Mouse (Mus musculus) left cerebral cortex, postnatal 14 days (tissue): ENCODE measurements around the gene Cbx5. TPM values are rescaled to one million over a fixed set of nuclear protein-coding genes. Genes with fewer than 3 reads are reported as not detected.
A peak's percentile ranks its signal among the peaks of the same experiment; 100 is the strongest.

Experiments used
- DNase-seq, 2 experiments: peaks; one replicate each; pipeline ENCODE4 v3.0.0; 2021 to 2022; ENCODE audit warnings: low spot score in 2 of 2, mixed read lengths in 1 of 2
- intact Hi-C: fragments of 180-260 bp; cut with DNase I; formaldehyde crosslinking; loops from one replicate; pipeline ENCODE4 v1.15.1; 2025
- microRNA-seq, 2 experiments: library from miRNA; unstranded; fragments of <30 nt; microRNA quantifications; one replicate each; pipeline ENCODE4 v1.2.0; 2022
- total RNA-seq, 2 experiments: library from RNA; stranded (reverse); gene quantifications; 2 replicates each; pipeline ENCODE4 v1.2.3; 2021

Gene Cbx5
- total RNA-seq, 2 experiments from 2014 or later = 152 to 162 TPM

DNA sequence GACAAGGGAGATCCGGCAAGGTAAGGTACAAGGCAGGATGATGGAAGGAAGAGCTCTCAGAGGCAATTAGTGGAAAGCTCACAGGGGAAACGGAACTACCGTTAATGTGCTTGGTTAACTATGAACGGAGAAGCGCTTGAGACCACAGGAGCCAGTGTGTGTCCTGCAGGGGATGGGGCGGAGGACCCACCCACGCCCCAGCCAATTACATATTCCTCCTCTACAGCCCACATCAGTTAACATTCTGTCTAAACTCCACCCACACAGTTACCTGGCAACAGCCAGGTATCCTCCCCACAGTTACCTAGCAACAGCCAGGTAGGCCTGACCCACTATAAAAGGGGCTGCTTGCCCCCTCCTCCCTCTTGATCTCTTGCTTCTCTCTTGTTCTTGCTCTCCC, 82.7 kb downstream of the Cbx5 start:
- DNase-seq = no peak

DNA sequence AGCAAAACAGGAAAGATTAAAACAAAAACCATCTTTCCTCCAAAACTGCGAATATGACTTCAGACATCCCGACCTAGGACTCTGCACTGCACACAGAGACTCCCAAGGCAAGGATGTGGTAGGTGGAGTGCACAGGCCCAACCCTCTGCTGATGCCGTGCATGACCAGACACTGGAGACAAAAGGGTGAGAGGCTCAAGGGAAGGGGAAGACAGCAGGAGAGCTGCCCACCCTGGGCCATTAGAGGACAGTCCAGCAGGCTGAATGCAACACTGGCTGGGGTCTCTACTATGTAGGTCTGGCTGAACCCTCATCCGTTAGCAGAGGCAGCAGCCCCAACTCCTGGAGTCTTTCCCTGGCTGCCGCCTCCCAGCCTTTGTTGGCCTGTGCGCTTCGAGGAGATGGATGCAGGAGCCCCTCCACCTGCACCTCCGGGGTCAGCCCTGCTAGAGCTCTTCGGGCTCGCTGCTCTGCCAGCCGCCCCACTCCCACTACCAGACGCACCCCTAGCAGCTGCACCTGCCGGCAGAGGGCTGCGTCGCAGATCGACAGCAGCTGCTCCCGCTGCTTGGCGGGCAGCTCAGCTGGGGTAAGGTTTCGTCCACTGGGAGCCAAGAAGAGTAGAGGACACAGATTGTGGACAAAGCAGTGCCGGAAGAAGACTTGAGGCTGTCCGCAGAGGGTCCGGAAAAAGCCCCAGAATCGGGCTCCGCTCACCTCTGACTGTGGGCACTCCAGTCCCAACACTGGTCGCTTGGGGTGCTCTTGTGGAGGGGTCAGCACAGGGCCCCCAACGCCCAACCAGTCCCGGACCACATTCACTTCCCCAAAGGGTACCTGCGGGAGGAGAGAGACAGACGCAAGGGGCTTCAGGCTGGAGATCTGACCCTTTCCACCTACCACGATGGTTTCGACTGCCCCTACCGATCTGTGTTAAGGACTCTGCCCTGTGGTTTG, 84.0 kb downstream of the Cbx5 start:
- intact Hi-C loops = no loop called here
- DNase-seq = no peak

More for the DNA sequence above, 82.7 kb downstream of the Cbx5 start:
- intact Hi-C loops = no loop called here

DNA sequence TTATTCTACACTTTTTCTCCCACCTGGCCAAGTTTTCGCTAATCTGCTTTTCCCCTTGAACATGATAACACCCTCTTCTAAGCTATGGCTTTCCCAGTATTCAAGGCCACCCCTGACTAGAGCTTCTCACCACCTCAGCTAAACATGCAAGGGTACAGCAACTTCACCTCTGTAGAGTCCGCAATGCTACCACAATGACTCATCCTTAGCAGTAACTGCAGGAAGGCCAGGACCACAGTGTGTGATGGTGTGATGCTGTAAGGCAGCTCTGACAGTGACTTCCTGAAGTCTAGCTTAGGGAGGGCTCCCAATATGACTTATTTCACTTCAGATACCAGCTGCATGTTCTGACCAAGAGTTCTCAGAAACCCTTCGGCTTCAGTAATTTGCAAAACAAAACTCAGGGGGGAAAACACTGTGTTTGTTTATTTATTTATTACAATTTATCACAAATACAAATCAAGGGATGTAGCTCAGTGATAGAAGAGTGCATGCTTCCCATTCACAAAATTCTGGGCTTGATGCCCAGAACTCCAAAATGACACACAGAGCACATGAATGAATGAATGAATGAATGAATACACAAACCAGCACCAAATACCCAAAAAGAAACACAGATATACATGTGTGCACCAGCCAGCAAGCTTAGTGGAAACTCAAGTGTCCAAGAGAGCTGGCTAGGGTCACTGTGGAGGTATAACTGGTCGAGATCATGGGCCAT, 86.6 kb downstream of the Cbx5 start:
- intact Hi-C loops = no loop called here
- no peak for DNase-seq

DNA sequence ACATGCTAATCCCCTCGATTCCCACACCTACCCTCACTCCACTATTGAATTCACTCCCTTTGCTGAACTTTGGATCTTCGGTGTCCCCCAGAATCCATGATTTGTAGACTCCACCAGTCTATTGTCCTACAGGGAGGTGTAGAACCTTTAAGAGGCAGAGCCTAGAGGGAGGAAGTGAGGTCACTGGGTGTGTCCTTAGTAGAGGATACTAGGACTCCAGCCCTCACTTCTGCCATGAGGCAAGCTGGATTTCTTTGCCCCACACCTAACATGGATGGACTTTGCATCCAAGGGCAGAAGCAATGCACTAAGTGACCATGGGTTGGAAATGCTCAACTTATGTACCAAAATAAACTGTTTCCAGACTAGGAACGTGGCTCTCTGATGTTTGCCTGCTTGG, 87.2 kb downstream of the Cbx5 start:
- DNase-seq = no peak
- intact Hi-C loops = no loop called here

DNA sequence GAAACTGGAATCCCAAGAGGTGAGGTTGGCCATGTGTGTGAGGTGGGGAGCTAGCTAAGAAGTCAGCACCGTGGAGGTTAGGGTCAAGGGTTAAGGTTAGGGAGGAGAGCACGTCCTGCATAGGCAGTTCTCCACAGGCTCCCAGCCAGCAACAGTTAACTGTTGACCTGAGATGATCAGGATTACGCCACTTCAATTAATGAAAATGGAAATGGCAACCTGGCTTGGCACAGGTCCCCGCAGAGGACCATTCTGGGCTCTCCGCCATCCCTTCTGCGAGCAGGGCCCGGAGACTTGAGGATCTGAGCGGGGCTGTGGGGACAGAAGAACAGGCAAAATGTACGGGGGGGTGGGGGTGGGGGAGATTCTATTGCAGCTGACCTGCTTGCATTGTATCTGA, 91.8 kb downstream of the Cbx5 start:
- no peak for DNase-seq
- intact Hi-C loops = no loop called here

DNA sequence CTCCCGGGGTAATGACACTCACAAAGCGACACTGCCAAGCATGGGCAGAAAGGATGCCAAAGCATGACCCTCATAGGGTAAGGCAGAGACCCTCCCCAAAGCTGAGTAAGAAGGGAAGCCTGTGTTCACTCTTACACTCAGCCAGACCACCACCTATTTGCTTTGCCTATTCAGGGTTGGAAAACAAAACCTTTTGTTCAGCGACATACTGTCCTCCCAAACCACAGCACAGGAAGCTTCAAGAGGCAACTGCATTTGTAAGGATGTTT, 92.3 kb downstream of the Cbx5 start:
- no peak for DNase-seq
- intact Hi-C loops = no loop called here

DNA sequence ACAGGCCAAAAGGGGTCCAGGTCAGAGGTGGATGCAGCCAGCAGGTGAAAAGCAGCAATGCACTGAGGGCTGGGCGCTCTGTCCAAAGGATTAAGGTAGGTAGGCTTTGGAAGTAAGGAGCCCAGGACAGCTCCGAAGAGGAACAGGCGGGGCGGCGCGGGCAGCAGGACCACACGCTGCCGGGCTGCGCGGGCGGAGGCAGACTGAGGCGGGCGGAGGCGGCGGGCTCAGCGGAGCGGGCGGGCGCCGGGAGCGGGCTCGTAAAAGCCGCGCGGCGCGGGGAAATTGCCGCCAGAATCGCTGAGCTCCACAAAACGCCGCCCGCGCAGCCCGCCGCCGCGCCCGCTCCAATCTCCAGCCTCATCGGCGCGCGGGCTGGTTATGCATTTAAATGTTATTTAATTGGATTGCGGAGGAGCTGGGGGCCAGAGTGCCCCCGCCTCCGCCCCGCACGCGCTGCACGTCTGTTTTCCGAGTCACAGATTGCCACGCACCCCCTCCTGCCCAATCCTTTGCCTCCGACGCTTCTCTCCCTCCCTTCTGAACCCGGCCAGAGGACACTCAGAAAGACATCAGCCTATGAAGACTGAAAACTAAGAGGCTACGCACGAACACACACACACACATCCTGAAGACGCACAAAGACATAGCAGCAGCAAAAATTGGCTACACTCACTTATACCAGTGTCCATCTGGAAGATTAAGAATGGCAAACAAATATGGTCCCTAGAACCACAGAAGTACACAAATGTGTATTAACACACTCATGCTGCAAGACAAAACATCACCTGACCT, 92.8 kb downstream of the Cbx5 start:
- intact Hi-C loops = no loop called here
- DNase-seq = peak; percentile 75 to 79

DNA sequence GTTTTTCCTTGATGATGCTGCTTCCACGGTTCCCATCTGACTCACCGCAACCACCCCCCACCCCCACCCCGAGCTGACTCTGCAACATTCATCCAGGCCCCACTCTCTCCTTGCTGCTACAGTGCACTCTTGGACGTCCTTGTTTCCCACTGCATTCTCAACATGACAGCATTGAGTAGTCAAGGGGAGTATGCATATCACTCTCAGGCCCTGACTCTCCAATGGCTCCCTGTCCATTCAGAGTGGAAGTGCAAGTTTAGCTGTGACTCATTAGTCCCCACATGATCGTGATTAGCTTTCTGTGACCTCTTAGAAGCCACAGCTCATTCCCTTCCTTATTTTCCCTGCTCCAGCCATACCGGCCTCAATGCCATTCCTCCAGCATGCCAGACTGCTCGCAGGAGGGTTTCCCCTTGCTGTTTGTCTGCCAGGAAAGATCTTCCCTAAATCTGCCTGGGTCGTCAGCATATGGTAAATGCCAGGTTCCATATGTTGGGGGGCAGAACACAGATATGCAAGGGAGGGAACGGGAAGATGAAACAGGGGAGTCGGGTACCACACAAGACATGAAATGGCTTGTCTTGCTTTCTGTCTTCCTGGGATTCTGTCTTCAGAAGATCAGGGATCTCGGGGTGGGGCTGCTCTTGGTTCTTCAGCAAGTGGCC, 93.8 kb downstream of the Cbx5 start:
- intact Hi-C loops = no loop called here
- DNase-seq = no peak

DNA sequence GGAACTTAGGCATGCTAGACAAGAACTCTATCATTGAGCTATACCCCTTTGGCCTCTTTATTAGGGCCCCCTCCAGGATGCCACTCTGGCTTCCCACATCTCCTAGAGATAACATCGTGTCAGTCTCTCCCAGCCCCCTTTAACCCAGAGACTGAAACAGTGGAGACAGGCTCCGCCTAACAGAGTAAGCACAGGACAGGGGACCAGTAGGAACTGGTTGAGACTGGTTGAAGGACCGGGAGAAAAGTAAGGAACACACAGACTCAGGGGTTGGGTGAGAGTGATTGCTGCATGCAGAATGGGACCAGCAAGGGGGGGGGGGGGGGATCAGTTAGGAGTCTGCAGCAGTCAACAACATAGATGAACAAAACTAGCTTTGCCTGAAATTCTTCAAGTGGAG, 95.4 kb downstream of the Cbx5 start:
- DNase-seq = no peak
- intact Hi-C loops = no loop called here

Small RNA genes lying within 50 kb of the gene (microRNA-seq; reads per million reads assigned to microRNA genes)
- 99.6 to 114 reads per million in 2 experiments for gene Mir148b

Other genes with a start within 250 kb of the Cbx5 start
- not detected for gene Hoxc8, start 249.2 kb downstream of the Cbx5 start, total RNA-seq
- gene Hoxc6, start 241.6 kb downstream of the Cbx5 start, total RNA-seq = not detected
- not detected for gene Hoxc4, start 220.9 kb downstream of the Cbx5 start, total RNA-seq
- 10 to 100 TPM; 16.2 to 17.4 TPM for gene Smug1, start 72.7 kb downstream of the Cbx5 start, total RNA-seq
- gene Hnrnpa1, start 616 bp upstream of the Cbx5 start, total RNA-seq = 100 to 1,000 TPM; 236 to 247 TPM
- not detected for gene Nfe2, start 18.6 kb upstream of the Cbx5 start, total RNA-seq
- 100 to 1,000 TPM; 107 to 114 TPM for gene Copz1, start 32.9 kb upstream of the Cbx5 start, total RNA-seq
- 1 to 10 TPM; 1.0 to 1.1 TPM for gene Gpr84, start 70.8 kb upstream of the Cbx5 start, total RNA-seq
- 10 to 100 TPM; 59.8 to 63.2 TPM for gene Zfp385a, start 100.3 kb upstream of the Cbx5 start, total RNA-seq
- 1 to 10 TPM; 5.1 to 6.1 TPM for gene Itga5, start 126.9 kb upstream of the Cbx5 start, total RNA-seq
- gene Gtsf1, start 190.7 kb upstream of the Cbx5 start, total RNA-seq = under 1 TPM in 1 of 2 experiments, not detected in 1; 0.55 TPM
- gene Gtsf2, start 208.7 kb upstream of the Cbx5 start, total RNA-seq = not detected
- 10 to 100 TPM; 11.0 to 11.8 TPM for gene Nckap1l, start 214.0 kb upstream of the Cbx5 start, total RNA-seq